Mouse (Mus musculus): ENCODE data around the gene Kank1.

Gene Kank1

DNA sequence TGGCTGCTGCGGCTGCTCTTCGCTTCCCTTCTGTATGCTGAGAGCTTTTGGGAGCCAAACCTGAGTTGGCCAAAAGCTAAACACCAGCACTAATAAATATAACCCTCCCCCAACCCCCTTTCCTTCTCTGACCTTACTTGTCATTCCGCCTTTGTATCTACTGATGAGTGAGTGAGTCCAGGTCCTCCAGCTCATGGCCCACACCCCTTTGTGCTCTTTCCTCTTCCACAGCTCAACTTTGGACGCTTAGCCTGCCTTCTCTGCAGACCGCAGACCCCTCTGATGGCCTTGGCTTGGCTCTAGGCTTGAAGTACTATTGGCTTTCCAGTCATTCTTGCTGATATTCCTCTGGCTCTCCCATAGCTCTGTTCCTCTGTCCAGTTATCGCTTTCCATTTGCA, 16.4 kb downstream of the Kank1 start:
- no peak for DNase-seq

DNA sequence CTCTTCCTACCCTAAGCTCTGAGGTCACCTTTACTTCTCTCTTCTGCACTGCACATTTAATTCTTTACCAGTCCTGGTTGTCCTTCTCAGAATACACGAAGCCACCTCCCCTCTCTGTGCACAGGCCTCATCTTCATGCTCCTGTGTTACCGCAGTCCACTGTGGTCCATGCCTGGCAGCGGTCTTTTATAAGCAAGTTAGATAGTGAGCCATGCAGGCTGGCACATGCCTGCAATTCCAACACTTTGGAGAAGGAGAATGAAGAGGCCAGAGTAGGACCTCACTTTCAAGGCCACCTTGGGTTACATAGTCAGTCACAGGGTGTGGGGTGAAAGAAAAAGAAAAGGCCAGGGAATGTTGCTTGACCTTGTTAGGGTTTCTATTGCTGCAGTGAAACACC, 16.9 kb downstream of the Kank1 start:
- no peak for DNase-seq

DNA sequence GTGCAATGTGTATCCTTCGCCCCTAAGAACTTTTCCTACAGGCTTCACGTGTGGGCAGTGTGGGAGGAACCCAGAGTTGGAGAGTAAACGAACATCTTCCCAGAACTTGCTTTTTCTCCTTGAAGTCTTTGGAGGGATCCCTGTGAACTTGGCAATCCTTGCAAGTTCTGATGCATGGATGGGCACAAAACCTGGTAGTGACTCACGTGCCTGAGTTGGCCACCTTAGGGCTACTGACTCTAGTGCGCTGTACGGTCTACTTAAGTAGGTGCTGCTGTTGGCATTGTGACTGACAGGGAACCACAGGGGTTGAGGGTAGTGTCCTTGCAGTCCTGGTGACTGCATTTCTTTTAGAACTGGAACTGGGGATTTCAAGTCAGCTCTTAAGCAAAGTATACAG, 21.5 kb downstream of the Kank1 start:
- no peak for DNase-seq

DNA sequence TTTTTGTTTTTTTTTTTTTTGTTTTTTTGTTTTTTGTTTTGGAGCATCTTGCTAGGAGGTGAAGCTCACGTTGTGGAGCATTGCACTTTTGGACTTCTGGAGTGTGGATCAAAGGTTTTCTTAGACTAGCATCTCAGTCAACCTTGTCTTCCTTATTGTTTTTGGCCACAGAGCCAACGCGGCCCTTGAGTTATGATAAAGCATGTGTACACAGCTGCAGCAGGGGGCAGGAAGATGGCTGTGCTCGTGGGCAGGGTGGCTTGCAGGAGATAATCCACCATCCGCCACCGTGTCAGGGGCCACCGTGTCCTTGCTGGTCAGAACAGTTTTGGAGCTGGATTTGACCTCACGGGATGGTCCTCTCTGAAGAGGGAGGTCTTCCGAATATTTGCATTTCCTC, 29.4 kb downstream of the Kank1 start:
- DNase-seq: no peak

DNA sequence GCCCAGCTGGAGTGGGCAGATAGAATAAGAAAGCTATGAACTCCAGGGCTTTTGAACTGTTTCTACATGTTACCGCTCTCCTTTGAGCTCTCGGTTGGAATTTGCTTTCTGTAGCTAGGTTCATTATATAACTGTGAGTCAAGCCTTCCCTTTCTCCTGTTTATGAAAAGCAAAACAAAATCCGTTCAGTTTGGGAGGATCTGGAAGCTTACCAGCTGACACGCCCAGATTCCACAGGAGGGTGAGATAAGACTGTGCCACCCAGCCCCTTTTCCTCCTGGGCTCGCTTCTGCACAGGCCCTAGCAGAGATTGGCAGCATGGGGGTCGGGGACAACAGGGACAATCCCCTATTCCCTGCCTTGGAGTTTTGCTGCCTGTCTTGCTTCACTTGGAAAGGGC, 30.5 kb downstream of the Kank1 start:
- DNase-seq: no peak

DNA sequence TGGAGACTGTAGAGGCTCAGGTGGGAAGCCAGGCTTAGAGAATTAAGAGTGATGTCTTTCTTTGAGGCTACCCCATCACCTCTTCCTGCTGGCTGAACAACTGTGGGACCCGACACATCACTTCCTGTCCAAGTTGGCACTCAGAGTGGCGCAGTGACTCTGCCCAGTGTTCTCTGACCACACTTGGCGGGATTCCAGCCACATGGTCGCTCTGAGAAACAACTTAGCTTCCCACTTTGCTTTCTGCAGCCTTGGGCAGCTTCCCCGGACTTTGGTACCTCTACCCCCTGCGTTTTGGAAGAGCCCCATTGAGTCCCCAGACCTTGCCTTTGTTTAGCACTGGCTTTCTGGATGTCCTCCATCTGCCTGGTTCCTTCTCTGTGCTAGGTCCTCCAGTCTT, 31.8 kb downstream of the Kank1 start:
- DNase-seq: peak in 1 of 2 experiments; percentile 6

DNA sequence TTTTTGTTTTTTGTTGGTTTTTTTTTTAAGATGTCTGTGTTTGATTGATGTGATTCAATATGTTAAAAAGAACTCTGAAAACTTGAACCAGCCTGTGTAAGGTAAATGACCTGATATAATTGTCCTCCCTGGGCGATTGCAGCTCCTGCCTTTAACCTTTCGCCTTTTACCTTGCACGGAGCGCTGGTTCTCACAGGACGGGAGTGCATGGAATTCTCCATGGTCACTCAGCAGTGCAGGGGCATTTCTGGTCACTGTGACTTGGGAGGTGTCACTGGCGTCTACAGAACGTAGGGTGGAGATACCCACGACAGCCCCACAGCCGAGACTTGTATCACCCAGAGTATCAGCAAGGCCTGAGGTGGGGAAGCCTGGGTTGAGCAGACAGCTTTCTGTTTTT, 34.8 kb downstream of the Kank1 start:
- no peak for DNase-seq

DNA sequence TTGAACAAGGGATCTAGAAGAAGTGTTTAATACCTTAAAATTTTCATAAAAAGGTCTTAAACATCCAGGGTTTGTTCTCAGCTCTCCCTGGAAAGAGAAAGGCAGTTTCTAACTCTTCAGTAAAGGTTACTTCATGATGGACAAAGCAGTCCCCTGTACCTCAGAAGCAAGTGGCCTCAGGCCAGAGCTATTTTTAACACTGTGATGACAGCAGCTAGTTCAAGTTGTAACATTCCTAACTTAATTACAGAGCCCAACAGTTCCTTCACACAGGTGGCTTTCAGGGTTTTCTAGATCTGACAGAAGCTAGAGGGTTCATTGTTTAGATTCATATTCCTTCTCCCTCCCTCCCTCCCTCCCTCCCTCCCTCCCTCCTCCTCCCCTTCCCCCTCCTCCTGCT, 36.4 kb downstream of the Kank1 start:
- no peak for DNase-seq

DNA sequence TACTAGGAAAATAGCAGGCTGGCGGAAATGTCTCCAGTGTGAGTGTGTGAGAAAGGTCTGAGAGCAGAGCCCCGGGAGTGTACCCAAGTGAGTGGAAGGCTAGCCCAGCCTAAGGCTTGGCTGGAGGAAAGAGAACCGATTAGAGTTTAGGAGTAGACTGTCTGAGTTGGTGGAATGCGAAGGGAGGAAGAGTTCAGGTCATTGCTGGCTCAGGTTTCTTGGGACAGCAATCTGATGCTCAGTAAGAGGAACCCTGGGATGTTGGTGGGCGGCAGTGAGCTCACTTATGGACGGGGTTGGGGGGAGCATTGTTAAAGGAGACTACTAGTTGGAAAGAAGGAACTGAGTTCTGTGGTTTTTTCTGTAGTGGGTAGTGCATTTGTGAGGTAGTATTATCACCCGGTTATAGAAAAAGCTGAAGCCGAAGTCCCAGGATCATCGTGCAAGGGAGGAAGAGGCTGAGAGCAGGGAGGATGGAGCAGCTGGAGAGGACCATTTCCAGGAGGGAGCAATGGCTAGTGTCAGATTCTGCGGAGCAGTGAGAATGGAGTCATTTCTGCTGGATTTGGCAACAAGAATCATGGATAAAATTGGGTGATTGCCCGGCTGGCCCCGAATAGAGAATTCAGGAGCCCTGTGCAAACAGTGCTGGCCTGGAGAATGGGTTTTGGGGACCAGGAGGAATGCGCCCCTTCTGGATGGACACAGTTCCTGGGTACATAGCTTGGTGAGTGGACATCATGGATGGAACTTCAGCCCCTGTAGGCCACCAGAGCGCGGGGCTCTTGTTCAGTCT, 40.0 kb downstream of the Kank1 start:
- no peak for DNase-seq

DNA sequence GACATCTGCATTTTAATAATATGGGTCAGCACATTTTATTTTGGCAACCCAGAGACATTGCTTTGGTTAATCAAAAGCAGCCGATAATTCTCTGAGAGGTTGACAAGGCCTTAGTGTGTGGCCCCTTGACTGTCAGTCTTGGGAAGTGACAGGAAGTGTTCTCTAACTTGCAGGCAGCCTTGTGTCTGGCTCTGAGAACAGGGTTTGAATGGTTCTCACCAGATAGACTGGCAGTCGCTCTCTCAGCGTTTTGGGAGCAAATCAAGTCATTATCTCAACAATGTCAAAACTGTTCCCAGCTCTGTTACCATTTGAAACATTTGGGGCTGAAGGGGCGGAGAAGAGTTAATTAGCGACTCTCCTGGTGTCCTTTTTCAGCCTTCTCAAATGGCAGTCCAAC, 41.0 kb downstream of the Kank1 start:
- DNase-seq: no peak

DNA sequence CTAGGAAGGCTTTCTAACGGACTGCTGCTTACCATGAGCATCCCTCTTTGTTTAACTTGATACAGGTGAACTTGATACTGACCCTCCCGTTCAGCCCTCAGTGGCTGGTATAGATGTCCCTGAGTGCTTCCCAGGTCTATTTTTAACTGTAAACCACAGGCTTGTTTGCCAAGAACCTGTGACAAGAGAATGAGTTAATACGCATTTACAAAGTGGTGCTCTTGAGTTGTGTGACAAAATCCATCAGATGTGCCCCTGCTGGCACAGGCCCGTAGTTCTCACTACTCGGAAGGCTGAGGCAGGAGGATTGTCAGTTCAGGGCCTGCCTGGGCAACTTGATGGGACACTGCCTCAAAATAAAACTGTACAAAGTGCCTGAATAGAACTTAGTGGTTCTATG, 42.8 kb downstream of the Kank1 start:
- DNase-seq: no peak

DNA sequence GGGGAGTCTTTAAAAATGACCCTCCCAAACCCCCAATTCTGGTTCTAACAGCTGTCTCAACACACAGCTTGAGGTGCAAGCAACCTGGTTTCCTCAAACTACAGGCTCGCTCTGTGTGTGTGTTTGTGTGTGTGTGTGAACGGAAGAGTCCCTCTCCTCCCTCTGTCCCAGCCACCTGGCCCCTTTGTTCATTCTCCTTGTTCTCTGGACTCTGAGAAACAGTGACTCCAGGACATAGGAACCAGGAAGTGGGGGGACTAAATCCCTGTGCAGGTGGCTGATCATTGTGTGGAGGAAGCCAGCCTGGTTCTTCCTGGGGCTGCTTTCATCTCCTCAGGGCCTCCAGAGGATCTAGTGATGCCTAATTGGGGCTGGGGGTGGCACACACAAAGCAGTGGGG, 46.9 kb downstream of the Kank1 start:
- no peak for DNase-seq

DNA sequence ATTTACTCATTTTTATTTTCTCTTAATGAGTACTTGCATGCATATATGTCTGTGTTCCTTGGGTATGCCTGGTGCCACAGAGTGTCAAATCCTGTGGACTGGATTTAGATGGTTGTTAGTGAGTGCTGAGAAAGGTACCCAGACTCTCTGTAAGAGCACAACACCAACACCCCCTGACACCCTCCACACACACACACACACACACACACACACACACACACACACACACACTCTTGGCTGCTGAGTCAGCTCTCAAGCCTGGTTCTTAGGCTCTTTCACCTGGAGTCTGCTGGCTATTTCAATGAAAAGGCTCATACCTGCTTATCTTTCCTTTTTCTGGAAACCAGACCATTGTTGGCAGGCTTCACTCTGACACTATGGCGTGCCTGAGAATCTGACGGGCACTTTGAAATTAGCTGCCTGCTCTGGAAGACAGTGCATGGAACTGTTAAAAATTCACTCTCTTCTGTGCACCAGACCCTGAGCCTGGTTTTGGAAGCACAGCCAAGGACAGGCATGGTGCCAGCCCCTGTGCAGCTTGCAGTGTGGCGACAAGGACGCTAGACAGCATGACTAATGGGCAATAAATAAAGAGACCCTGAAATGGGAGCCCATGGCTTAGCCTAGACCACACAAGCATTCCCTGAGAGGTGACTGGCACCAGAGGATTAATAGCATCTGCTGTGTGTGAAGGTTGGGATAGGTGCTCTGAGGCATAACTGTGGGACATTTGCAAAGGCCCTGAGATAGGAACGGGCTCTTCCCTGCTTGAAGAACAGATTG, 49.2 kb downstream of the Kank1 start:
- no peak for DNase-seq

DNA sequence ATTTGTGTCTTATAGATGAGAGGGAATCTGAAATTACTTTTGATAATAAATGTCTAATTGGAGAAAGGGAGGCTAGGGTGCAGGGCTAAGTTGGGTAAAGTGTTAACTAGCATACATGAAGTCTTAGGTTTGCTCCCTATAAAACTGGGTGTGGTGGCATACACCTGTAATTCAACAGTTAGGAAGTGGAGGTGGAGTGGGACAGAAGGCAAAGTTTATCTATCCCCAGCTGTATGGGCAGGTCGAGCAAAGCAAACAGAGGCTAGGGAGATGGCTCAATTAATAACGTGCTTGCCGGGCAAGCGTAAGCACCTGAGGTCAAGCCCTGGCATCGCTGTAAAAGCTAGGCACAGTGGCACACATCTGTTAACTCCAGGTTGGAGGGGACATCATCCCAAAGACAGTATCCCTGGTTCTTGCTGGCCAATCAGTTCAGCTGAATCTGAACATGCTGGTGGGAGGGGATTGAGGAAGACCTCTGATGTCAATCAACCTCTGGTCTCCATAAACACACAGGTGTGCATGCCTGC, 54.3 kb downstream of the Kank1 start:
- no peak for DNase-seq

DNA sequence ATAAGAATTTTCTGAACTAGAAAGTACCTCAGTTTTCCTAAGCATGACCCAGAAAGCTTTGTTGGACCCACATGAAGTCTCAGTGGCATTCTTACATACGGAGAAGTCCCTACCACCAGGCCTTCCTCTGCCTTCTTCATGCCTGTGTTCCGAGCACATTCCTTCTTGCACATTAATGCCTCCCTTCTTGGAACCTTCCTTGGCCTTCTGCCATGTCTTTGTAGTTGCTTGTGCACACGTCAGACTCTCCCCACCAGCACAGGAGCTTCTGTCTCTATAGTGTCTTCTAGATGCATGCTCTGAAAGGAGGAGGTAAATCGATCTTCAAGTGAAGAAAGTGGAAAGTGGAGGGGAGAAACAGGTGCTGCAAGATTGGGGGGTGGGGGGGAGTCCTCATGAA, 58.4 kb downstream of the Kank1 start:
- DNase-seq: no peak

DNA sequence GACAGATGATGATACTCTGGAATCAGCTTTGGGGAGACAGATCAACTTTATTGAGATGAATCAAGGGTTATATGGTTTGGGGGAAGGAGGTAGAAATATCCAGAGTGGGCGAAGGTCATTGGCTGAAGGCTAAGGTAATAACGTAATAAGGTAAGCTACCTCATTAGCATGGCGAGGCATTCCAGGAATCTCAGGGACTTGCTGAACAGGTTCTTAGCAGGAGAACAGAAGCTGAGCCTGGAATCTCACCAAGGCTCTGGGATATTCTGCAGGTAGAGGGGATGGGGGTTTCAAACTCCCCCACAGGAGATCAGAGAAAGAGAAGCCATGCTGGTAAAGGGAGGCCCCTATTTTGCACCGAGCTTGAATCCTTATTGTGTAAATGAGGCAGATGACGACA, 60.5 kb downstream of the Kank1 start:
- DNase-seq: no peak

DNA sequence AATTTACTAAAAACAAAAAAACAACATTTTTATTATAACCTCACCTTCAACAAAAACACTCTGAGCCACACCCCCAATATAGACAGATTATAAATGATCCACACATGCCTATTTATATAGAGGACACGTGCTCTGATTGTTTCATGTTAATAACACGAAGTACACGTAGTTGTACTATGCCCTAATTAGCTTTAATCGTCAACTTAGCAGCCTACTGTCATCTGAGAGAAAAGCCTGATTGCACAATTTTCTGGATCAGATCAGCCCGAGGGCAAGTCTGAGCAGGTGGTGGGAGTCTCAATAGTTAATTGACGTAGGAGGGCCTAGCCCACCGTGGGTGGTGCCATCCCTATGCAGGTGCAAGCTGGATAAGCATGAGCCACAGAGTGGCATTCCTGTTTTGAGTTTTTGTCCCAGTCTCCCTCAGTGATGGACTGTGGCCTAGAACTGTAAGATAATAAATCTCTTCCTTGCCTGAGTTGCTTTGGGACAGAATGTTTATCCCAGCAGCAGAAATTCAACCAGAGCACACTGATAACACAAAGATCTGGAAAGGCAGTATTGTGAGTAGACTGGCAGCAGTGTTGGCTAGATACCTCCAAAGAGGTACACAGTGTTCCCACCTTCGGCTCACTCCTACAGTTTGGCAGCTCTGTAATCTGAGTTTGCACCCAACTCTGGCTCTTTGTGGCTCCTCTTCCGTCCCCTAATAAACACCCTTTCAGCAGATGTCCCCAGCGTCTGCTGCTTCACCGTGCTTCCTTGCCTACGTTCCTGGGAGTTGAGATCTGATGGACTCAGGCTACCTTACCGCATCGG, 63.3 kb downstream of the Kank1 start:
- DNase-seq: no peak

DNA sequence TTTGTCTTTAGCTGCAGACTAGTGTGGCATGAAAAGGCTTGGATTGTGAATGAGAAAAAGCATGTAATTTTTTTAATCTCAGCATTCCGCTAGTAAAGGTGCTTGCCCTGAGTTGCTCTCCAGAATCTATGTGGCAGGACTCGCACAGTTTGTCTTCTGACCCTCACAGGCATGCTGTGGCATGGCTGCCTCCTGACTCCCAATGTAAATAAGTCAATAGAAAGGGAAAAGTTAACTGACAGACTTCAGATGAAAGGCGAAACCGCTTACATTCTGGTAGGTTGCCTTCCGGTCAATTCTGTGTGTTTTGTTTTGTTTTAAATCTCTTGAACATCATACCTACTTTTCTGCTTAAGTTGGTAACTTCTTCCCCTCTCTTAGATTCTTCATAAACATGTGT, 64.4 kb downstream of the Kank1 start:
- no peak for DNase-seq

DNA sequence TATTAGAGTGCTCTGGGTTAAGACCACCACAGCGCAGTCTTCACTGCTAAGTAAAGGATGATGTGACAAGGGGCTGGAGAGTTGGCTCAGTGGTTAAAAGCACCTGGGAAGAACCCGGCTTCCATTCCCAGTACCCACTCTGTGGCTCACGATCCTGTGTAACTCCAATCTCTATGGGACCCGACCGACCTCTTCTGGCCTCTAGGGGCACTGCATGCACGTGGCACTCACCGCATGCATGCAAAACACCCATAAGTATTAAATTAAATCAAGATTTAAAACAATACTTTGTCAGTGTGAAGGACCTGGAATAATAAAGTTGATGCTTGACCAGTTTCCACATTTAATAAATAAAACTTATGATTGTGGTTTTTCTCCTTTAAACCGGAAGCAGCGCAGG, 69.5 kb downstream of the Kank1 start:
- DNase-seq: no peak

DNA sequence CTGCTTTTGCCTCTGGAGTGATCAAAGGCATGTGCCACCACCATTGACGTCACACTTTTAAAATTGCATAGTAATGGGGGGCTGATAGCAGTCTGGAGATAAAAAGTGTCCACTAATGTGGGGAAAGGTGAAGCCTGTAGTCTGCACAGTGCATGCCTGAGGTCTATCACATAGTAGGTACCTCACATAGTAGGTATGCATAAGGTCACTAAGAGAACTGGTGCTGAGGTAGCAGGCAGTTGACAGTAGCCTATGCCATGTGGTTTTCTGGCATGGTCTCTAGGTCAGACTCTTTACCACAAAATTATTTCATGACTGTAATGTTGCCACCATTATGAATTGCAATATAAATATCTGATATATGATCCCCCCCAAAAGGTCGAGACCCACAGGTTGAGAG, 71.4 kb downstream of the Kank1 start:
- no peak for DNase-seq

DNA sequence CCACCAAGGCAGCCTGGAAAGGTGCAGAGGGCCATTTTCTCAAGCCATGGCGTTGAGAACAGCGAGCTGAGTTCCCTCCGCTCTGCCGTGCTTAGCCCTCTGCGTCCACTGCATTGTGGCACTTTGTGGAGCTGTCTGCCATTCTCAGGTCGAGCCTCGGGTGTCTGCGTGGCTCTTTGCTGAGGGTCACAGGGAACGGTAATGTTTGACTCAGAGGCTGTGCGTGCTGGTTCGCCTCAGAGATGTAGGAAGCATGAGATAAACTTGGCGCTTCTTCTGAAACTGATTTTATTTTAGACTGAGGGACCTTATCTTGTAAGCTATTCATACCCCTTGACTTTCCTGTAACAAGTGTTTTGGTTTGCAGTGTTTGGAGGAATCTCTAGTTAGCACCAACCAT, 72.0 kb downstream of the Kank1 start:
- no peak for DNase-seq

DNA sequence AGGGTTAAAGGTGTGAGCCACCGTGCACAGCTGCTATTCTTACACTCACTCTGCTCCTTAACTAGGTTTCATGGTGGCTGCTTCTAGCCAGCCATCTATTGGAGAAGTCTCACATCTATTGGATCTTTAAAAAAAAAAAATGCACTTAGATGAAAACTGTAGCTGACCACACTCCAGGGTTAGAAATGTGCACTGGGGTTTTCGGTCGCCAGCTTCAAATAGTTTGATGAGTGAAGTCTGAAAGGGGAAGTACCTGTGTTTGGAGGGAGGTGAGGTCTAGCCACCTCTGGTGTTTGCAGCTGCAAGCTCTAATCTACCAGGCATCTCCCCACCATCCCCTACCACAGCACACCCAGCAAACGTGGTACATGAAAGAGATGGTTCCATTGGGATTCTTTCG, 74.2 kb downstream of the Kank1 start:
- DNase-seq: no peak

DNA sequence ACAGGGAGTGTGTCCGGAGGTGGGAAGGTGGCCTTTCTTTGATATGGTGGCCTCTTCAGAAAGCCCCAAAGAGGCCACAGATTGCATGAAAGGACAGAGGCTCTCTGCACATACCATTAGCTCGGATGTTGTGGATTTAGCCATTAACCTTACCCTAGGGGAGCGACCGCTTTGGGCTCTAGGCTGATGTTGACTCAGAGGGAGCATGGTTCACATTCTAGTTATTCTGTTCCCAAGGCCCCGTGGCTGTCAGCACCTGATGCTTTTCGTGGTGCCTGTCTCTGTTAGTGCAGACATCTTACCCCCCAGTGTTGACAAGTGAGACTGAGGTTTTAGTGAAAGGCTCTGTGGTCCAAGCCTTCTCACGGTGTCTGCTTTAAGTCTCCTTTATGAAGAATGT, 74.9 kb downstream of the Kank1 start:
- DNase-seq: no peak
